Mouse (Mus musculus) layer of hippocampus, postnatal 36 days (tissue): ENCODE data around the gene Wfdc3. TPM values are rescaled to one million over a fixed set of nuclear protein-coding genes. Genes with fewer than 3 reads are reported as not detected.

Source experiments
- DNase-seq, 2 experiments: peaks; one replicate each; pipeline ENCODE4 v3.0.0; 2022
- total RNA-seq, 2 experiments: library from RNA; stranded (reverse); gene quantifications; 2 replicates each; pipeline ENCODE4 v1.2.3; 2021

Gene Wfdc3
- total RNA-seq, 2 experiments from 2014 or later: 1.5 to 2.2 TPM

- DNase-seq: no peak
These were observed 28.2 kb upstream of the Wfdc3 start for GRCm38 (mm10) chr2:164773989-164774364.

- no peak for DNase-seq
These were observed 27.7 kb upstream of the Wfdc3 start for GRCm38 (mm10) chr2:164773229-164773988.

GRCm38 (mm10) chr2:164771123-164771522 lies 25.4 kb upstream of the Wfdc3 start:
- DNase-seq: no peak

GRCm38 (mm10) chr2:164770279-164770678 lies 24.5 kb upstream of the Wfdc3 start:
- no peak for DNase-seq

GRCm38 (mm10) chr2:164769258-164770037 lies 23.7 kb upstream of the Wfdc3 start, which contains the start of gene Ube2c:
Ube2c (plus strand) TSS chr2:164769898.
- DNase-seq: peak; percentile 96 to 98

- DNase-seq: no peak
These were observed 22.2 kb upstream of the Wfdc3 start for GRCm38 (mm10) chr2:164767812-164768540.

GRCm38 (mm10) chr2:164765841-164766240 lies 20.1 kb upstream of the Wfdc3 start:
- DNase-seq: no peak

- no peak for DNase-seq
These were observed 16.9 kb upstream of the Wfdc3 start for GRCm38 (mm10) chr2:164762593-164762992.

- no peak for DNase-seq
These were observed 16.2 kb upstream of the Wfdc3 start for GRCm38 (mm10) chr2:164761971-164762370.

- DNase-seq: no peak
These were observed 15.8 kb upstream of the Wfdc3 start for GRCm38 (mm10) chr2:164761502-164761901.

- no peak for DNase-seq
These were observed 14.5 kb upstream of the Wfdc3 start for GRCm38 (mm10) chr2:164760059-164760833.

GRCm38 (mm10) chr2:164758692-164759091 lies 13.0 kb upstream of the Wfdc3 start:
- DNase-seq: no peak

GRCm38 (mm10) chr2:164757841-164758240 lies 12.1 kb upstream of the Wfdc3 start:
- no peak for DNase-seq

- no peak for DNase-seq
These were observed 9.1 kb upstream of the Wfdc3 start for GRCm38 (mm10) chr2:164754800-164755199.

- no peak for DNase-seq
These were observed 8.4 kb upstream of the Wfdc3 start for GRCm38 (mm10) chr2:164754105-164754504.

GRCm38 (mm10) chr2:164752454-164752853 lies 6.7 kb upstream of the Wfdc3 start:
- no peak for DNase-seq

GRCm38 (mm10) chr2:164748991-164749390 lies 3.3 kb upstream of the Wfdc3 start:
- no peak for DNase-seq

GRCm38 (mm10) chr2:164748191-164748590 lies 2.5 kb upstream of the Wfdc3 start:
- no peak for DNase-seq

GRCm38 (mm10) chr2:164746693-164747092 lies 962 bp upstream of the Wfdc3 start:
- DNase-seq: no peak

- DNase-seq: no peak
These were observed 744 bp downstream of the Wfdc3 start for GRCm38 (mm10) chr2:164744987-164745386.

- DNase-seq: no peak
These were observed 5.9 kb downstream of the Wfdc3 start for GRCm38 (mm10) chr2:164739876-164740275.
